Mouse (Mus musculus) kidney, adult 2 months (tissue): ENCODE measurements around the gene Ubl7.

Experiments
- CTCF ChIP-seq: fragments of 200-500 bp; conservative IDR thresholded peaks from 2 replicates; pipeline ENCODE4 v1.5.1; 2011; ENCODE audit warnings: low read depth, mild to moderate bottlenecking, control low read depth, low read length, moderate library complexity, mixed read lengths; ENCODE audit not compliant: insufficient read depth, insufficient read length
- POLR2A ChIP-seq: fragments of 200-500 bp; IDR thresholded peaks from one replicate; pipeline ENCODE4 v1.6.1; 2011; ENCODE audit warnings: low read depth, low read length, control low read depth

DNA sequence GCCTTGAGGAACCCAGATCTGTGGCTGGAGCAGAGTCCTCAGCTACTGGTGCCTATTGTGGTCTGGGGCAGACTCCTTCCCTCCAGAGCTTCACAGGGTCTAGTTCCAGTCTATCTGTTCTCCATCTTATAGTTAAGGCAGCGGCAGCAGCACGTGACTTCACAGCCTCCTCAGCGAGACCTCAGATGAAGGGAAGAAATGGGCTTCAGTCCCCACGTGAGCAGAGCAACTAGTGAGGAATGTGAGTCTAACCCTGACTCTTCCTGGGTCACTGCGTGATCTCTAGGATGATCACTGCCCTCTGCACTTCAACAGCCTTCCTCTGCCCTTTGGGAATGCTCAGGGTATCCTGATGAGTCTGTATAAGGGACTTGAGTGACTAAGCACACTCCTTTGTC lies 53.2 kb downstream of the Ubl7 start:
- TF ChIP-seq CTCF (no peak), POLR2A (no peak)
